Mouse (Mus musculus) embryonic facial prominence, embryonic 13.5 days (tissue): ENCODE measurements around the gene Zbtb26. TPM values are rescaled to one million over a fixed set of nuclear protein-coding genes. Genes with fewer than 3 reads are reported as not detected.
A peak's percentile ranks its signal among the peaks of the same experiment; 100 is the strongest.

ENCODE experiments used
- ATAC-seq: fragments of 200-750 bp; cut with Nextera tagmentation; 2 replicates; pipeline ENCODE4 v1.8.0; 2017; ENCODE audit warnings: low read depth; ENCODE audit not compliant: insufficient number of reproducible peaks, insufficient read depth, low FRiP score, low TSS enrichment
- H3K27ac ChIP-seq: fragments of 300-500 bp; sonication (generic); 2 replicates; pipeline ENCODE4 v1.5.1; 2015; ENCODE audit warnings: moderate library complexity, mild to moderate bottlenecking, inconsistent platforms
- H3K27me3 ChIP-seq: fragments of 300-500 bp; sonication (generic); 2 replicates; pipeline ENCODE4 v1.6.1; 2015; ENCODE audit warnings: mild to moderate bottlenecking, inconsistent platforms
- H3K36me3 ChIP-seq: fragments of 300-500 bp; sonication (generic); 2 replicates; pipeline ENCODE4 v1.6.1; 2015; ENCODE audit warnings: mild to moderate bottlenecking, inconsistent platforms
- H3K4me1 ChIP-seq: fragments of 300-500 bp; sonication (generic); 2 replicates; pipeline ENCODE4 v1.6.1; 2015; ENCODE audit warnings: inconsistent platforms
- H3K4me2 ChIP-seq: fragments of 300-500 bp; sonication (generic); 2 replicates; pipeline ENCODE4 v1.6.1; 2015; ENCODE audit warnings: moderate library complexity, mild to moderate bottlenecking, inconsistent platforms
- H3K4me3 ChIP-seq: fragments of 300-500 bp; sonication (generic); 2 replicates; pipeline ENCODE4 v1.5.1; 2015; ENCODE audit warnings: mild to moderate bottlenecking, inconsistent platforms
- H3K9ac ChIP-seq: fragments of 300-500 bp; sonication (generic); 2 replicates; pipeline ENCODE4 v1.6.1; 2015; ENCODE audit warnings: mild to moderate bottlenecking, inconsistent platforms
- H3K9me3 ChIP-seq: fragments of 300-500 bp; sonication (generic); 2 replicates; pipeline ENCODE4 v1.6.1; 2016; ENCODE audit warnings: inconsistent platforms
- WGBS: fragments of 180-500 bp; shearing (Covaris S2); methylation state at CpG from one replicate; pipeline ENCODE4 v1.1.7; 2015; ENCODE audit warnings: mixed read lengths; 5-methylcytosine and 5-hydroxymethylcytosine counted together
- polyA plus RNA-seq: library from polyadenylated mRNA; unstranded; fragments of >200 nt; fragmentation: Nextera tagmentation; extraction: Ambion mirVana; gene quantifications from 2 replicates; pipeline ENCODE4 v1.2.1, GENCODE M21; 2015

Zbtb26 gene
- polyA plus RNA-seq, 1 experiment from 2014 or later, result 8.0 TPM

- H3K27me3 ChIP-seq, result no peaks in the 10 kb centered on the region
- H3K4me3 ChIP-seq, result peak overlapping the region; percentile 88
- H3K4me2 ChIP-seq, result peak overlapping the region; percentile 82
- ATAC-seq, result no peak
- H3K36me3 ChIP-seq, result peaks cover 32% of the 10 kb centered on the region
- H3K9ac ChIP-seq, result peak overlapping the region; percentile 91
- 32% methylated on average over 7 of the region's 7 CpGs for WGBS
- H3K4me1 ChIP-seq, result peaks cover 13% of the 10 kb centered on the region
- peak overlapping the region; percentile 97 for H3K27ac ChIP-seq
- no peaks in the 10 kb centered on the region for H3K9me3 ChIP-seq
Measured at GRCm38 (mm10) chr2:37431609-37432008, 11.3 kb downstream of the Zbtb26 start.

GRCm38 (mm10) chr2:37430593-37431464 is 12.1 kb downstream of the Zbtb26 start:
- Histone ChIP-seq H3K4me2 (peak overlapping the region; percentile 82), H3K9me3 (no peaks in the 10 kb centered on the region), H3K4me1 (peaks cover 13% of the 10 kb centered on the region), H3K36me3 (peaks cover 25% of the 10 kb centered on the region), H3K27ac (peak overlapping the region; percentile 97), H3K4me3 (peak overlapping the region; percentile 88), H3K9ac (peak overlapping the region; percentile 91), H3K27me3 (no peaks in the 10 kb centered on the region)
- WGBS, result under 1% methylated on average over 38 of the region's 38 CpGs
- ATAC-seq, result peak; percentile 90

GRCm38 (mm10) chr2:37423671-37424070 is 19.3 kb downstream of the Zbtb26 start:
- no peak overlapping the region for H3K4me2 ChIP-seq
- no peak for ATAC-seq
- WGBS, result 56% methylated on average over 3 of the region's 3 CpGs
- H3K27ac ChIP-seq, result no peak overlapping the region
- H3K4me3 ChIP-seq, result no peak overlapping the region
- H3K9me3 ChIP-seq, result no peaks in the 10 kb centered on the region
- H3K9ac ChIP-seq, result no peak overlapping the region
- peaks cover 10% of the 10 kb centered on the region for H3K36me3 ChIP-seq
- 0 out of 2 replicates have a peak, but pooled peaks cover 5% of the 10 kb centered on the region for H3K4me1 ChIP-seq
- H3K27me3 ChIP-seq, result no peaks in the 10 kb centered on the region

GRCm38 (mm10) chr2:37422306-37423304 is 20.3 kb downstream of the Zbtb26 start, which contains the start of gene Rc3h2:
Gene Rc3h2, minus strand, starts transcription at chr2:37422903.
- peak within 1 kb of the TSS; percentile 99 for H3K4me3 ChIP-seq
- H3K4me2 ChIP-seq, result peak within 1 kb of the TSS; percentile 70
- WGBS, result under 1% methylated on average over 71 of the region's 75 CpGs
- H3K27ac ChIP-seq, result peak within 1 kb of the TSS; percentile 96
- H3K4me1 ChIP-seq, result 0 out of 2 replicates have a peak, but pooled peaks cover 5% of the 10 kb centered on the region
- peaks cover 3% of the 10 kb centered on the region; the same call in 1 of the 2 replicates for H3K36me3 ChIP-seq
- H3K27me3 ChIP-seq, result no peaks in the 10 kb centered on the region
- H3K9me3 ChIP-seq, result no peaks in the 10 kb centered on the region
- peak within 1 kb of the TSS; percentile 99 for H3K9ac ChIP-seq
- peak; percentile 99 for ATAC-seq

GRCm38 (mm10) chr2:37421903-37422302 is 21.0 kb downstream of the Zbtb26 start:
- WGBS, result 4% methylated on average over 3 of the region's 3 CpGs
- Histone ChIP-seq H3K4me1 (0 out of 2 replicates have a peak, but pooled peaks cover 5% of the 10 kb centered on the region), H3K4me2 (peak overlapping the region; percentile 70), H3K27ac (peak overlapping the region; percentile 96), H3K9ac (peak overlapping the region; percentile 99), H3K9me3 (no peaks in the 10 kb centered on the region), H3K4me3 (peak overlapping the region; percentile 99), H3K36me3 (0 out of 2 replicates have a peak, but pooled peaks cover 6% of the 10 kb centered on the region), H3K27me3 (no peaks in the 10 kb centered on the region)
- ATAC-seq, result no peak

- H3K4me1 ChIP-seq, result no peaks in the 10 kb centered on the region
- H3K4me3 ChIP-seq, result no peak overlapping the region
- 69% methylated on average over 1 of the region's 1 CpGs for WGBS
- ATAC-seq, result no peak
- H3K4me2 ChIP-seq, result no peak overlapping the region
- H3K27ac ChIP-seq, result no peak overlapping the region
- H3K27me3 ChIP-seq, result no peaks in the 10 kb centered on the region
- H3K9ac ChIP-seq, result no peak overlapping the region
- H3K36me3 ChIP-seq, result peaks cover 54% of the 10 kb centered on the region
- no peaks in the 10 kb centered on the region for H3K9me3 ChIP-seq
Measured at GRCm38 (mm10) chr2:37395539-37395938, 47.4 kb downstream of the Zbtb26 start.

GRCm38 (mm10) chr2:37382921-37383320 is 60.0 kb downstream of the Zbtb26 start:
- Histone ChIP-seq H3K27ac (no peak overlapping the region), H3K4me3 (no peak overlapping the region), H3K9ac (no peak overlapping the region), H3K36me3 (peaks cover 38% of the 10 kb centered on the region), H3K27me3 (no peaks in the 10 kb centered on the region), H3K4me1 (no peaks in the 10 kb centered on the region), H3K4me2 (no peak overlapping the region), H3K9me3 (no peaks in the 10 kb centered on the region)
- no peak for ATAC-seq
- 93% methylated on average over 9 of the region's 9 CpGs for WGBS

Other genes with a start within 250 kb of the Zbtb26 start
- gene Olfr366, start 231.6 kb downstream of the Zbtb26 start, polyA plus RNA-seq, result not detected in 2 replicates
- not detected in 2 replicates for gene Olfr368, start 116.6 kb downstream of the Zbtb26 start, polyA plus RNA-seq
- gene Pdcl, start 83.8 kb downstream of the Zbtb26 start, polyA plus RNA-seq, result 48.3 and 50.2 TPM in 2 replicates
- gene Rc3h2, start 20.2 kb downstream of the Zbtb26 start, polyA plus RNA-seq, result 19.1 and 20.7 TPM in 2 replicates
- 8.1 and 9.4 TPM in 2 replicates for gene Zbtb6, start within 50 bp of the Zbtb26 start, polyA plus RNA-seq
- 60.5 and 61.3 TPM in 2 replicates for gene Rabgap1, start 144 bp upstream of the Zbtb26 start, polyA plus RNA-seq
- gene Gpr21, start 73.2 kb upstream of the Zbtb26 start, polyA plus RNA-seq, result 1.5 and 1.8 TPM in 2 replicates